Mouse (Mus musculus) embryo, embryonic 11 days (tissue): ENCODE data around the gene Pak7.

Experiments
- DNase-seq: peaks from one replicate; pipeline ENCODE4 v3.0.0-alpha.2; 2015

Pak7 gene

DNA sequence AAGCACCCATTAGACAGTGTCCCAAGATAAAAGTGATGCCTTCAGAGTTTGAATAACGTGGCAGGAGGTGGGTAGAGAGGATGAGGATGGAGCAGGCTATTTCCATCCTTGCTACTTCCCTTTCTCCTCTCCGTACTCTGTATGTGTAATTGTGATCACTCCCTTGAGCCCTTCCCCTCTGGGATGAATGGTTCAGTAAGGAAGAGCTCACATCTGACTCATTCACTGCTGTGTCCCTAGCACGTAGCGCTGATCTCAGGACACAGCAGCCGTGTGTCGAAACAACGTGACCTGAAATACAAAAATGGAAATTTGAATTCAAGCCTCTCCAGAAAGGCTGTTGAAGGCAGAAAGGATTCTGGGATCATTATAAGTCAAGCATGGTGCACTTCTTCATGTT, 237.0 kb downstream of the Pak7 start:
- no peak for DNase-seq

DNA sequence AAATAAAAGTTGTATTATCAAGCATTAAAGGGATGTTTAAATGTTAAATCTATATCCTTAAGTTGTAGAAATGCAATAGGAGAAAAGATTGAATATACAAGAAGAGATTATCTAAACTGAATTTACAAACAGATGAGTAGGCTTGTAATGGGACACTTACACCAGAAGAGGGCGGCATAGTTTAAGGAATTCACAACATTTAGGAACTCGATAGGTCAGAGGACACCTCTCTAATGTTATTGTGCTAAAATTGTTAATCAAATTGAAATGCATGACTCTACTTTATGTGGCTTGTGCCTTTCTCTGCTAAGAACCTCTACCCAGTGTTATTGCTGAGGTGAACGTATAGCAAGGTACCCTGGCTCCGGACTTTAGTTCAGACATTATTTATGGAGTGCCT, 238.2 kb downstream of the Pak7 start:
- peak; percentile 68 for DNase-seq

DNA sequence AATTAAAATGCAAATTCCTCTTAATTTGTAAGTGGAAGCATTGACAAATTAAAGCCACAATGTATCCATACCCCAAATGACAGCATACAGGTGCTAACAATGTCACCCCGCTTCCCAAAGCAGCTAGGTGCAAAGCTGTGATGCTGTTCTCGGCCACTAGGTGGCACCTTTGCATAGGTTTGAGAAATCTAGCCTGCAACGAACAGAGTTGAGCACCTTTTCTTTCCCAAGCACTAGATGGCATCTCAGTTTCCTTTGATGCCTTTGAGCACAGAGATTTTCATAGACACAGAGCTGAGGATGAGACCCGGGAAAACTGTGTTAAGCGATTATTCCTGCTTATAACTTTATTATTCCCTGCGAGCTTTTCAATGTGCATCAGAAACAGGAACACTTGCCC, 238.8 kb downstream of the Pak7 start:
- DNase-seq, result peak; percentile 89

DNA sequence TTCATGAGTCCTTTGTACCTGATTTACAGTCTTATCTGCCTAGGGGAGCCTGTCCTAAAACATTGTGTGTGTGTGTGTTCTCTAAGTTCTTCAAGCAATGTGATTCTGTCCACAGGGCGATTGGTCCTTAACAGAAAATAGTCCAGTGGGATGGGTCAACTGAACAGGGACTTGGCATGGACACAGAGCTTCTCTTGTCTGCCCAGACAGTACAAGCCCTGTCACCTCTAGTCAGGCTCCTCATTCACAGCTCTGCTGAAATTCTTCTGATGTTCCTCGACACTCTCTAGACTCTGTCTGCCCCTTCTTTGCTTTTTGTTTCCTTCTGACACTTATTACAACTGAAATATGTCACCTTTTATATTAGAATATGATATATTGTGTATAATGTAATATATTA, 247.0 kb downstream of the Pak7 start:
- DNase-seq, result no peak

DNA sequence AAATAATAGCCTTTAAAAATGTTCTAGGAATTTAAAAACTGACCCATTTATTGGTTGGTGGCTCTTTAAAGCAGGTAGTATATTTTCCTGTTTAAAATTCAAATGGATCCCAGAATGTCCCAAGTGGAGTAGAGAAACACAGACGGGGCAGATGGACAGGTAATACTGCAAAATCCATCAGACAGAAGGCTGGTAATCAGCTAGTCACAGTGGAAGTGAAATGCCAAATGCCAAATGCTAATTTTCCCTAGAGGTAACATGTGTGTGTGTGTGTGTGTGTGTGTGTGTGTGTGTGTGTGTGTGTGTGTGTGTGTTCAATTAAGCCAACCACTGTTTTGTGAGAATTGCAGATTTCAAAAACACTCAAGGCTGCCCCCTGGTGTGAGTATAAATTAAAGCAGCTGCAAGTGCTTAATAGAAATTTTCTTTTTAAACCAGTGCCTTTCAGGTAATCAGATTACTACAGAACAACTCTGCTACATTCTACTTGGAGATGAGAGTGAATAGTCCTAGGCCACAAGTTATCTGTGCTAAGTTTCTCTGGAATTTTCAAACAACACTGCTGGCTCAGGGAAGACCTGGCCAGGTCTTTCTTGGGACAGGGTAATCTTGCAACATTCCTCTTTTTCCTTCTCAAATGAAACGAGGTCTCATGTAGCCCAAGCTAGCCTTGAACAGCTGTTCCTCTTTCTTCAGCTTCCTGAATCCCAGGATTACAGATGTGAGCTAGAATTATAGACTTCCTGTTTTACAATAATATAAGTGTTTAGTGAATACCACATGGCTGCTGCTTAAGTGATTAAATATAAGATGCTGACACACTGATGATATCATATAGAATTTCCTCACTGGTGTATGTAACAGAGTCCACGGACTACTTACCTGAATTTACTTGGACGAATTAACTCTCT, 248.4 kb downstream of the Pak7 start:
- DNase-seq, result peak; percentile 59

DNA sequence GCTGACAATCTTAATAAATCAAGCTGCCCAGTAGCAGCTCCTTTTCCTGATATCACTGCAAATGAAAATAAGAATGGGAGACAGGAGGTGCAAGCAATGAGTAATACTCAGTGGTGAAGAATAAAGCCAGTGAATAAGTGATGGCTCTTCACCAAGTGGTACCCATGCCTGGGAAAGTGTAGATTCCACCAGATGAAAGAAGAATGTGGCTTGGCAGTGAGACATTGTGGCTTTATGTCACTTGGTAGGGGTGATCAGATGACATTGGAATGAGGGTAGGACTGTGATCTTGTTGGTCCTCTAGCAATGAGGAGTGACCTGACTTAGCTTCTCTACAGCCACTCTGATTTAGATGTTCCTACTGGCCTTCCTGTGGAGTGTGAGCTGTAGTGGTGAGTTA, 249.3 kb downstream of the Pak7 start:
- no peak for DNase-seq

DNA sequence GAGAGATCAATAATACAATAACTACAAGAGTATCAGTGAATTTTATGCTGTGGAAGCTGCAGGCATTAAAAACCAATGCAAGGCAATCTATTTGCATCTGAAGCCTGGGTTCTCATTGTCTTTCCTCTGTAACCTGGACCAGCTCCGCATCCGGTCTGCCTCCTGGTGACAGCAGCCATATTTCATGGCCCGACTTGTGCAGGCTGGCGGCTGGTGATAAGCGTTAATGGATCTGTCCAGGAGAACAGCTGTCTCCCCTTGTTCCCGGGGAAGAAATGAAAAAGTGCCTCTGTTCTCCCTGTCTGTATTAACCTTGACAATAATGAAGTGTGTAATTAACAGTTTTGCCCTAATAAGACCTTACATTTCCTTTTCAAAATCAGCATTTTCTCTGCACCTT, 265.9 kb downstream of the Pak7 start:
- DNase-seq, result peak; percentile 71

DNA sequence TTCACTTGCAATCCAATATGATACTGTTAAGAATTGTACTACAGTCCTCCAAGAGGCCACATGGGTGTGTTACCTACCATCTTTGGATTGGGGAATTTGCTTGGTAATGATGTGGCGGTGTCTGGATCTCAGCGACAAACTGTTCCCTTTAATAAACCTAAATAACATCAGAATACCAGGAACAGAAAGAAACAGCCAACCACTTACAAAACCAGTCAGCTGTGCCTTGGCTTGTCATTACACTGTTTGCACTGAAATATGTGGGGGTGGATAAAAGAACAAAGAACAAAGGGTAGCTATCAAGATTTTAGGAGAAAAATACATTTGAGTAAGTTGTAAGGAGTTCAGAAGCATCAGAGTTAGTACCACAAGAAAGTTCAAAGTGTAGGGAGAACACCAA, 269.8 kb downstream of the Pak7 start:
- DNase-seq, result no peak

DNA sequence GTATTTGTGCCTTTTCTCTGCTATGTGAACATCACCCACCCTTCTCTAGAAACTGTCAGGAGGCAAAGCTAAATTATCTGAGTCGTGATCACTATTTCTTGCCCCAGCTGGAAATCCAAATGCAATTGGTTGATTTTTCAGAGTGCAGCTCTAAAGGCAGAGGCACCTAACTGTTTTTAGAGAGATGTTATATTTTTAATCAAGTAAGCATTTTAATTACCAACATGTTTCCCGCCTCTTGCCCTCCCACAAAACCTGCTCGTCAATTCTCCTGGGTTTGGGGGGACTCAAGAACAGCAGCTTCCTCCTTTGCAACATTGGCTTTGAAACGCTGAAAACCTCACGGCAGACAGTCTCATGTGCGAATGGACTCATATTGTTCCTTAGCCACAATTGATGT, 274.4 kb downstream of the Pak7 start:
- DNase-seq, result no peak

DNA sequence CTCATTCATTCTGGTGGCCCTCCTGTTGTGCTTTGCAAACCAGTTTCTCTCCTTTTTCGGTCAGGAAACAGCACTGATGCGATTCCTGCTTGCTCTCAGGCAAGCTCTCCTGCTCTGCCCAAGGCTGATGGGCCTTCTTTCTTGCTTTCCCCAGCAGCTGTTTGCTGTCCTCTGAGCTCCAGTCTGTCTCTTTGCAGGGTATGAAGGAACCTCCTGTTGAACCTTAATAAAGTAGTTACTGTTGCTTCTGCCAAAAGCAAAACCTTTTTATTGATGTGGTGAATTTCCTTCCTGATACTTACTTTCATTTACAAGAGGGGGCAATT, 278.8 kb downstream of the Pak7 start:
- peak; percentile 16 for DNase-seq

DNA sequence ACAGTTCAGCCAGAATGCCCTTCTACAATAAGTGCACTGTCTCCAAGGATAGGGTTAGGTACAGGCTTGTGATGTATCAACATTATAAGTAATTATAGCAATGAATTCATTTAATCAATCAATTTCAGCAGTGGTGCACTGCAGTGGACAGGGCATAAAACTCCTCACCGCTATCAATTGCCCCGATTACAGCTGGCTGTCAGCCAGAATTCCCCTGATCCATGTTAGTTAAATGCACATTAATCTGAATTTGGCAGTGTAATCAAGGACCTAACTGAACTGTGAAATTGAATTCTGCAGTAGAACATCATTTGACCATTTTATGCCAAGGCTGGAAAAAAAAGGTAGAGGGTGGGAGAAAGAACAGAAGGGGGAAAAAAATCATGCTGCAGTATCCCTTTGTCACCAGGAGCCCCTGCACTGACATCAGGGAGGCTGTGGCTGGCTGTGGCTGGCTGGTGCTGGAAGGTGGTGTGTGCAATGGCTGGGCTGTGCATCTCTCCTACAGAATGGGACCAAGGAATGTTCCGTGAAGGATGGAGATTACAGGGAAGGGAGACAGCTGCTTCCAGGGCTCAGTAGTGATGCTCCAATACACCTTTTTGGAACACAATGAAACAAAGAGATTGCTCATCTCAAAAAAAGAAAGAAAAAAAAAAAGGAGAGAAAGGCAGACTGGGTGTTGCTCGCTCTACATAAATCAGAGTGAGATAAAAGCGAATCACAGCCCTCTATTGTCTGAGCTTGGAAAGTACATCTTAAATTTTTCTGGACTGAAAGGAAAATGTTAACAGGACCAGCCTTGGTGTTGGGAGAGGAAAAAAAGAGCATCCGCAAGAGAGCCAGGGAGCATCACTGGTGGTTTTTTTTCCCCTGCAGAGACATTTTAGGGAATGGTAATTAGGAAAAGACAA, 279.4 kb downstream of the Pak7 start:
- peak; percentile 58 for DNase-seq

DNA sequence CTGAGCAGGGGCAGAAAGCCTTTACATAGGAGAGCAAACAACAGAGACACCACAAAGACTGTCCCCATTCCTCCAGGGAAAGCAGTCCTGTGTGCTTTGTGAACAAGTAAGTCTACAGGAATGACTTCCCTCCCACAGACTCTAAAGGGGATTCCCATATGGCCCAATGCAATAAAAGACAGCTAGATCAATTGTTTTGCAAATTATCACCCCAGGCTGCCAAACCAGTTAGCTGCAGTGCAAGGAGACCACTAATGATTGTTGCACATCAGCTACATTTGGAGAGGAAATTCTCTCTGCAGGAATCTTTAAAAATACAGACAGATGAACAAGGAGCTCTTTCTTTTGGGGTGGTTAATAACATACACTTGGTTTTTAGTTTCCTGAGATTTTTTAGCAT, 280.2 kb downstream of the Pak7 start:
- peak; percentile 41 for DNase-seq

DNA sequence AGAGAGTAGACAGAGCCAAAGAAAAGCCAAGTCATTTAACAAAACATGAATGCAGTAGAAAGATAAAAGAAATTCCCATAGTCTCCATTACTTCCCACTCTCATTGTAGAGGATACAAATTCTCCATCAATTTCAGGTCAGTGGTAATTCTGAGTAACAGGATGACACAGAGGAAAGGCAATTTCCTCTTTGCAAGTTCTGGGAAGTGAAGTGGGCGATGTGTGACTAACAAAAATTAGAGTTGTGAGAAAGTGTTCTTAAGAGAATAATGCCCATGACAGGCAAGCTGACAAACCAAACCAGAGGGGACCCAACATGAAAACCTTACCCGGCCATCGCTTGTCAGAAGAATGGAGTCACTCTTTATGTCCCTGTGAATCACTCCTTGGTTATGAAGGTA, 290.6 kb downstream of the Pak7 start:
- no peak for DNase-seq

DNA sequence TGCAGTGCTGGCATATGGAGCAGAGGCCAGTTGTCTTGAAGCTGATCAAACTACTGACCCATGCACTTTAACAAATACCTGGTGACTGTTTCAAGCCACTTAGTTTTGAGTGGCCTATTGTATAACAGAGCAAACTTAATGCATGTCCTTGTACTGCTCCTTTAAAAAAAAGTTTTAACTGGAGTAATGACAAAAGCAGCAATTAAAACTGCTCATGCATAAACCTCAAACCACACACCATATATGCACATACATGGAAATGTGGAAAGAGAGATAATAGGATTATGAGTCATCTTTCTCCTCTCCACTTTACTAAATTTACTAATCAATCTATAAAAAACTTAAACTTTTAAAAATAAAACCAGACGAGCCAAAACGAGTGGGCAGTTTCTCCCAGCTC, 291.8 kb downstream of the Pak7 start:
- DNase-seq, result no peak

DNA sequence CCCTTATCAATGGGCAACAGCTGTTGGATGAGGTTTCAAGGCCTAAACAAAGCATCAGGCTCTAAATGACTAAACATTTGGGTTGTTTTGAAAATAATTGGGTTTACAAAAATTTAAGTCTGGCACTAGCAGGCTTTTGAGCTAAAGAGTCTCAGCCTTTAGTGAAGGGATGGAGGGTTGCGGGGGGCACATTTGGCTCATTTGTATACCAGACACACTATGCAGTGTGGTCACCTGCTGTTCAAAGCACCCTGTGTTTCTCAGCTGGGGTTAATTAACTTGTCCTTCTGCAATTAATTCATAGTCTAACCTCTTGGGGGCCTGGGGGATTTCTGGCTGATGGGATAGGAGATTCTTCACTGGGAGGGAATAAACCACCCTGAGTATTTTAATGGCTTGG, 323.4 kb downstream of the Pak7 start:
- no peak for DNase-seq

DNA sequence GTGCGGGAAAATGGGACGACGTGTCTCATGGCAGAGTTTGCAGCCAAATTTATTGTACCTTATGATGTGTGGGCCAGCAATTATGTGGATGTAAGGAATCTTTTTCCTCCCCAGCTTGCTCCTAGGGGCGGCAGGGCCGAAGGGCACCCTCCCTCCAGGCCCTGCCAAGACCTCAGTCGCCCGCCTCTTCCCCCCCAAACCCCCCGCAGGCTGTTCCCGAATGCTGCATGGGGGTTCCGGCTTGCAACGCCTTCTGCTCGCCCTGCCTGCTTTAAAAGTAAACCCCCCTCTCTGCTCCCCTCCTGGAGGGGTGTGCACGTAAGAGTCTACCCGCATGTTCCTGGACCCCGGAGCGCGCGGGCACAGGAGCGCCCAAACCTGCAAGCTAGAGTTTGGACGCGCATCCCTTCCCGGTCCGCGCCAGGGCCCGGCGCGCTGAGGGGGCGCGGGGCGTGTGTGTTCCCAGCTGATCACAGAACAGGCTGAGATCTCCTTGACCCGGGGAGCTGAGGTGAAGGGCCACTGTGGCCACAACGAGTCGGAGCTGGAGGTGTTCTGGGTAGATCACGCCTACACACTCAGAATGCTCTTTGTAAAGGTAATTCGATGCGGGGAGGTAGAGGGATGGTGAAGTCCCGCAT, 328.6 kb downstream of the Pak7 start:
- peak; percentile 48 for DNase-seq

DNA sequence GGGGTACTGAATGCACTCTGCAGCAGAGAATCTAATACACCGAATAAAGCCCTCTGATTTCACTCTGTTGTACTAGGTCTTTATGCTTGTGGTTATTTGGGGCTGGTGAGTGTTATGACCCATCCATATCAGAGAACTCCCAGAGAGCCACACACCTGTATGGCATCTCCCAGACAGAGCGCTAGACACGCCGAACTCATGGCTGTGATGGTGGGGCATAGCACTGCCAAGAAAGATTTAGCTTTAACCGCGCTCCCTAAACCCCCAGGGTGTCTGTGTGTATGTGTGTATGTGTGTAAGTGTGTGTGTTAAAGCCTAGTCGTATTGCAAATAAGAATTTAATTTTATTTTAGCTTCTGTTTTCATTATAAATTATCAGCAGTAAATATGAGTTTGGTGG, 329.4 kb downstream of the Pak7 start:
- peak; percentile 18 for DNase-seq

DNA sequence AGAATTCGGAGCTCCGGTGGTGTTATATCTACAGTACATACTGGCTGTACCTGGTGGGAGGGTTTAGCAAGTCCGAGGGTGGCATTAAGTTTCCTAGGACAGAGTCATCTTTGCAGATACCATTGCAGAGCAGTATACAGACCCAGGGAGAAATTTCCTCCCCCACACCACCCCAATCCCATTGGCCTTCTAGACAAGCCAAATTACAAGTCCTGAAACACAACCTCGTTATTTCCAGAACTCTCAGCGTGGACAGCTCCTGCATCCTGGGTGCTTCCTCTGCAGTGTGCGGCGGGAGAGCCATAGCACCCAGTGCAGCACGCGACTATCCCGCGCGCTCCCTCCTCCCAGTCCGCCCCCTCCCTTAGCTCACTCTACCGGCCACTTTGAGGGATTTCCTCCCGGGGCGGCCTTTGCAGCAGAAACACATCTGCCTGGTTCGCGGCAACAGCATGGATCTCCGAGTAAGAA, 329.9 kb downstream of the Pak7 start:
- DNase-seq, result peak; percentile 39

DNA sequence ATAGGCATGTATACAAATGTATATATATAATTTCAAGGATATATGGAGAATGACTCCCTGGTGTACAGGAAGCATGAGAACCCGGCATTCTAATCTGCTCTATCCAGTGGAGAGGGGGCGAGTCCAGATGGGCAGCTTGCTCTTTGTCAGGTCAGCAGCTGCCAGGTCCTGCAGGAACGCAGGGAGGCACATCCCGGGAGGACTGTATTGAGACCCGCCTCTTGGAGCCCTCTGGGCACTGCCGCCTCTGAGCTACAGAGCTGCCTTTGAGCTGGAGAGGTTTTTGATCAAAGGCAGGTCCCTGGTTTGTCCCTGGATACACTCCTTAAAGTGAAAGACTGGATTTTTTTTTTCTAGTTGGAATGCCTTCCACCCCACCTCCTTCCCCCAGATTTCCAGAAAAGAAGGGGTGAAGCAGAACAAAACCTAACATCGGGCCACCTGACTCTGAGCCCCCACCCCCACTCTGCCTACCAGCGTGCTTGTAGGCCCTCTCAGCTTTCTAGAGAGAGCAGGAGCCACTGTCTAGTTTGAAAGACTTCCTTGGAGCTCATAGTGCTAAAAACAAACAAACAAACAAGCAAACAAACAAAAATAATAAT, 336.0 kb downstream of the Pak7 start, which contains the start of gene Lamp5:
Lamp5 (plus strand) TSS at position 552 of the 602 bp plus-strand sequence.
- peak; percentile 64 for DNase-seq

DNA sequence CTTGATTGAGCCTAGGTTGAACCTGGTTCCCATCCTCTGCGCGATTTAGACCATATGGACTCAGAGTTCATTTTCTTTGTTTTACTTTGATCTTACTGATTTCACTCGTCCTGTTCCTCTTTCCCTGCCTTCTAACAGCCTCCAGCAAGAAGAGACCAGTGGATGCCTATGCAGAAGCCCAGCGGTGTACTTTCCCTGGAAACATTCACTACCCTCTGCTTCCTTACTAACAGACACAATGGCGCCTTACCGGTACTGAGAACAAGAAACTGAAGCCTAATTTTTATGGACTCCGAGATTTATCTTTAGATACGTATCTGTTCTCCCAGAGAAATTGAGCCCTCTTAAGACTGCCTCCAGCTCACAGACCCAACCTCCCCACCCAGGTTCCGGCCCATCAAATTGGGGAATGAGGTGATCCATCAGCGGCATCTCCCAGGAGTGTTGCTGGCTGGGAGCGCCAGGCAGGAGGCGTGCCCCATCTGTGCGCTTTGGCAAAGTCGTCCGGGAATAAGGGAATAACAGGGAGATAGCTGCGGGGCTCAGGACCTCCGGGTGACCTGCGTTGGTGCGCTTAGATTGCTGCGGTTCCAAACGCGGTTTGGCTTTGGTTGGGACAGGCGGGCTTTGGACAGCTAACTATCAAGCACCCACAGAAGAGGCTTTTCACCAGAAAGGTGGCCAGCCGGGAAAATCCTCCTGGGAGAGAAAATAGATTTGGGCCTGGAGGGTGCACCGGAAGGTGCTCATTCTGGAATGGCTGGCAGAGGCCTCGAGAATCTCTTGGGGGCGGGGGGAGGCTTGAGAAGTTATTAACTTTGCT, 336.8 kb downstream of the Pak7 start:
- peak; percentile 45 for DNase-seq

DNA sequence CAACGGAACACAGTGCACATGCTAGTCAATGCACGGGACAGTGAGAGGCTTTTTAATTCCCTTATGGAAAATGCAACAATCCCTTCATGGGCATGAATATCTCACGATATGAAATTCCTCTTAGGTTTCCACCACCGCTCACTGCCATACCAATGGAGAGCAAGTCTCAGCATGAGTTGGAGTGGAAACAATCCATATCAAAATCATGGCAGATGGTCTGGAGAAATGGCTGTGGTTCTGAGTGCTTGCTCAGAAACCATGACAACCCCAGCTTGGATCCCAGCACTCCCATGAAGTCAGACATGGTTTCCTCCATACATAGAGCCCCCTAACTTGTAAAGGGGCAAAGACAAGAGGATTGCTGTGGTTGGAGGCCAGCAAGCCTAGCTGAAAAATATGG, 339.3 kb downstream of the Pak7 start:
- DNase-seq, result no peak
